Mouse (Mus musculus) megakaryocyte, embryonic 14.5 days (primary cell): ENCODE results near the gene Ntm. TPM values are rescaled to one million over a fixed set of nuclear protein-coding genes. Genes with fewer than 3 reads are reported as not detected.

Experiments
- H3K27me3 ChIP-seq: replicated peaks from 2 replicates; pipeline ENCODE3; 2012; ENCODE audit warnings: inconsistent platforms
- H3K36me3 ChIP-seq: replicated peaks from 2 replicates; pipeline ENCODE3; 2012; ENCODE audit warnings: low read length, inconsistent platforms, mixed read lengths
- H3K4me1 ChIP-seq: 2 replicates; pipeline ENCODE4 v1.6.1; 2012; ENCODE audit warnings: inconsistent platforms
- H3K4me3 ChIP-seq: replicated peaks from 2 replicates; pipeline ENCODE3; 2012; ENCODE audit warnings: moderate library complexity, mild to moderate bottlenecking, inconsistent platforms
- H3K9me3 ChIP-seq: 2 replicates; pipeline ENCODE4 v1.6.1; 2012; ENCODE audit warnings: inconsistent platforms
- FLI1 ChIP-seq: IDR thresholded peaks from 2 replicates; pipeline ENCODE4 v1.6.1; 2012; ENCODE audit warnings: low read length, inconsistent platforms, mixed read lengths
- GATA1 ChIP-seq: IDR thresholded peaks from 3 replicates; pipeline ENCODE4 v1.6.1; 2012; ENCODE audit warnings: mixed read lengths, low read length, inconsistent platforms, borderline replicate concordance
- polyA plus RNA-seq: library from polyadenylated mRNA; stranded (reverse); fragments of >175 nt; gene quantifications from 2 replicates; pipeline ENCODE4 v1.2.3, GENCODE M21; 2012; ENCODE audit warnings: low replicate concordance; ENCODE audit not compliant: insufficient read depth

Gene Ntm
- polyA plus RNA-seq, 1 experiment, result not detected

GRCm38 (mm10) chr9:29574548-29574947, 388.4 kb downstream of the Ntm start:
- Histone ChIP-seq H3K36me3 (no peaks in the 10 kb centered on the region), H3K4me1 (no peaks in the 10 kb centered on the region), H3K9me3 (peaks cover 7% of the 10 kb centered on the region; the same call in 1 of the 2 replicates), H3K27me3 (no peaks in the 10 kb centered on the region), H3K4me3 (no peak overlapping the region)
- TF ChIP-seq FLI1, result no peak
- TF ChIP-seq GATA1, result no peak

- Histone ChIP-seq H3K27me3 (no peaks in the 10 kb centered on the region), H3K9me3 (no peaks in the 10 kb centered on the region), H3K4me1 (no peaks in the 10 kb centered on the region), H3K36me3 (no peaks in the 10 kb centered on the region), H3K4me3 (no peak overlapping the region)
- TF ChIP-seq GATA1 (no peak), FLI1 (no peak)
These were observed 394.4 kb downstream of the Ntm start for GRCm38 (mm10) chr9:29568571-29568970.

DNA sequence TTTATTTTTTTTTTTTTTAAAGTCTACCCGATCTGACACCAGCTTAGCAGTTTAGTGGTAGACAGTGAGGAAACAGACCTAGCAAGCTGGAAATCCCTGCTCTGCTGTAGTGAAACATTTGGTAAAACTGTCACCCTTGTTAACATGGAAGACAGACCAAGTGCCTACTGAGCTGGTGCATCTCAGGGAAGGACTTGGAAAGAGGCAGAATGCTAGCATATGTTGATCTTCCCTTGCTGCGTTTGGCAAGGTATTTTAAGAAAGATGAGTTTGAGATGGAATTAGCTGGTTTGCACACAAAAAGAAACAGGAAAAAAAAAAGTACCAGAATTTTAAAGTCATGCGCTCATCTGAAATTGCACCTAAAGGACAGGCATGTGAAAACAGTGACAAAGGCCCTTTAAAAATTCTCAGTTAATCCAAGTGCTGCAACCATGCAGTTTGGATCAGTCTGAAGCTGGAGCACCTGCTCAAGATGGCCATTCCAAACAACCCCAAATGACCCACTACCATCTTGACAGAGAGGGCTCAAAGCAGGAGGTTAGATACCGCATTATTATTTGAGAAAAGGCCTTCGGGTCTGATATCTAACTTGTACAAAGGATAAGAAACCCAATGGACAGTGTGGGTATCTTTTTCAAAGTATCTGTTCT, 400.4 kb downstream of the Ntm start:
- Histone ChIP-seq H3K4me3 (no peak overlapping the region), H3K9me3 (no peaks in the 10 kb centered on the region), H3K27me3 (no peaks in the 10 kb centered on the region), H3K4me1 (no peaks in the 10 kb centered on the region), H3K36me3 (no peaks in the 10 kb centered on the region)
- no peak for TF ChIP-seq FLI1
- TF ChIP-seq GATA1, result no peak

DNA sequence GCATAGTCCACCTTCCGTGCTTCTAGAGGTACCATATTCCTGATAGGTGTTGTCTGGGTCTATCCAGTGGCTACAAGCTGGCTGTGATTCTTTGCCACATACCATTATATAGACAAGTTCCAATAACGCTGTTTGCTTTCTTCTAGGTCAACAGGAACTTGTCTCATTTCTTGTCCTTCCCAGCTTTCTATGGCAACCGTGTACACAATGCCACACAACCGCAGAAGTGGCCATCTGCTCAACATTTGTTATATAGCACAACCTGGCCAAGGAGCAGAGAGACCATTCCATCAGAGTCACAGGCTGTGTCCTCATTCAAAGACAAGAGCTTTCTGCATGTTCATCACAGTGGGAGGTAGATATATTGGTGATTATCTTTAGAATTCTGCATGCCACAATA, 404.0 kb downstream of the Ntm start:
- Histone ChIP-seq H3K9me3 (no peaks in the 10 kb centered on the region), H3K4me3 (no peak overlapping the region), H3K4me1 (no peaks in the 10 kb centered on the region), H3K36me3 (no peaks in the 10 kb centered on the region), H3K27me3 (no peaks in the 10 kb centered on the region)
- TF ChIP-seq GATA1 (no peak), FLI1 (no peak)

DNA sequence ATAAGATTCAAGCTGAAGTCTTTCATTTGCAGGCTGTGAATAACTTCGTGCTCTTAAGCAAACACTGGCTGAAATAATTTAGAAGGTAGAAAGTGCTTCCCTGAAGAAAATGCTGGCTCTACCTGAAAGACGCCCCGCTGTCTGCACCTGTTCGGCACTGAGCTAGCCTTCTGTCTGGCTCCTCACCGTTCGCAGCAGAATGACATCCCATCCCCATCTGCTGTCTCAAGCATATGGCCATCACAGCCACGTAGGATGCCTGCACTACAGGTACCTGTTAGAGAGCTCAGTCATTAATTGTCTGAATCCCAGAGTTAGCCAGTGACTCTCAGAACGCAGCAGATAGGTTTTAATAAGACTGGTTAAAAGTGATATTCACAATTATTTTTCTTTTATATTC, 412.4 kb downstream of the Ntm start:
- no peak overlapping the region for H3K4me3 ChIP-seq
- H3K4me1 ChIP-seq, result no peaks in the 10 kb centered on the region
- no peak for TF ChIP-seq GATA1
- TF ChIP-seq FLI1, result no peak
- H3K27me3 ChIP-seq, result no peaks in the 10 kb centered on the region
- no peaks in the 10 kb centered on the region for H3K36me3 ChIP-seq
- no peaks in the 10 kb centered on the region for H3K9me3 ChIP-seq

DNA sequence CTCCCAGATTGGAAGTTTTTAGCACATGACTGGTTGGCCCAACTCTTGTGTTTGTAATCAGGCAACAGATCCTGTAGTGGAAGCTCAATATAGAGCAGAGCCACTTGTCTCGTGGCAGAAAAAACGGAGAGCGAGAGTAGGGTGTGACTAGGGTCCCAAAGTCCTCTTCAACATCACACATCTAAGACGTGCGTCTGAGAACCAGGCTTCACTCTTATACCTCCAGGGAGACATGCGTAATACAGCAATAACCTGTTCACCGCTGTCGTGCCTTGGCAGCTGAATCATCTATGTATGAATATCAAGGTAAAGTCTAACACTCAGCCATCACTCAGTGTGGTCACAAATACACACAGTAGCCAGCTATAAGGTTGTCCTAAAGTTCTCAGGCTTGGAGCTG, 412.8 kb downstream of the Ntm start:
- H3K4me3 ChIP-seq, result no peak overlapping the region
- no peaks in the 10 kb centered on the region for H3K9me3 ChIP-seq
- TF ChIP-seq FLI1 (no peak), GATA1 (no peak)
- no peaks in the 10 kb centered on the region for H3K27me3 ChIP-seq
- no peaks in the 10 kb centered on the region for H3K4me1 ChIP-seq
- H3K36me3 ChIP-seq, result no peaks in the 10 kb centered on the region

DNA sequence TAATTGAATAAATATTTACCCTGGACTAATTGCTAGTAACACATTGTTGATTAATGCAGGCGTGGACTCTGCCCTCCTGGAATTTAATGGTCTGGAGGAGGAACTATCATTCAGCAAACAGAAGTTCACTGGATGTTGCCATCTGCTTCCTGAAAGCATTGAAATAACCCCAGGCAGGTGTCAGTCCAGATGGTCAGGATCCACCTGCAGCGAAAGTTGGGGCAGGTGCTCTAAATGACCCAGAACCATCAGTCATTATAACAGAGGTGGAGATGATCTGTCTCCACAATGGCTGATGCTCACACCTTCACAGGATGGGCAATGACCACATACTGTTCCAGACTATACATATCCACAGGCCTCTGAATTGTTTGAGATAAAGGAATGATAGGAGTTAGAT, 426.5 kb downstream of the Ntm start:
- TF ChIP-seq GATA1 (no peak), FLI1 (no peak)
- no peak overlapping the region for H3K4me3 ChIP-seq
- no peaks in the 10 kb centered on the region for H3K27me3 ChIP-seq
- no peaks in the 10 kb centered on the region for H3K4me1 ChIP-seq
- H3K36me3 ChIP-seq, result no peaks in the 10 kb centered on the region
- H3K9me3 ChIP-seq, result peaks cover 13% of the 10 kb centered on the region; the same call in 1 of the 2 replicates

DNA sequence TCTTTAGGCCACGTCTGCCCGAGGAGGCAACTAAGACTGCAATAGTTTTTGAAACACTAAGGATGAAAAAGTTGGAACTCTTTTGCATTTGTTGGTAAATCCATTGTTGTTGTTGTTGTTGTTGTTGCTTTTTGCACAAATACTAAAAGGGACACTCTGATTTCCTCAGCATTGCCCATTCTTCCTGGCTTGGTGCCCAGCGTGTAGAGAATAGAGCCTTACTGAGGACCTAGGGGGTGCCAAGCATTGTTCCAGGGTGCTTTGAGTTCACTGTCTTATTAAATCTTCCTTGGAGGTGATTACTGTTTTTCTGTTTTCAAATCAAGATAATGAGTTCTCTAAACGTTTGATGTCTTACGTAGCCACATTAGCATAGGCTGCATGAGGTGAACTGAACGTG, 428.2 kb downstream of the Ntm start:
- TF ChIP-seq GATA1 (no peak), FLI1 (no peak)
- H3K9me3 ChIP-seq, result peaks cover 13% of the 10 kb centered on the region; the same call in 1 of the 2 replicates
- no peaks in the 10 kb centered on the region for H3K27me3 ChIP-seq
- H3K36me3 ChIP-seq, result no peaks in the 10 kb centered on the region
- H3K4me3 ChIP-seq, result no peak overlapping the region
- no peaks in the 10 kb centered on the region for H3K4me1 ChIP-seq

GRCm38 (mm10) chr9:29534304-29534703, 428.6 kb downstream of the Ntm start:
- Histone ChIP-seq H3K36me3 (no peaks in the 10 kb centered on the region), H3K4me3 (no peak overlapping the region), H3K9me3 (peaks cover 13% of the 10 kb centered on the region; the same call in 1 of the 2 replicates), H3K4me1 (no peaks in the 10 kb centered on the region), H3K27me3 (no peaks in the 10 kb centered on the region)
- TF ChIP-seq GATA1 (no peak), FLI1 (no peak)

- Histone ChIP-seq H3K4me3 (no peak overlapping the region), H3K27me3 (no peaks in the 10 kb centered on the region), H3K9me3 (peaks cover 13% of the 10 kb centered on the region; the same call in 1 of the 2 replicates), H3K4me1 (no peaks in the 10 kb centered on the region), H3K36me3 (no peaks in the 10 kb centered on the region)
- no peak for TF ChIP-seq GATA1
- TF ChIP-seq FLI1, result no peak
These were observed 429.4 kb downstream of the Ntm start for GRCm38 (mm10) chr9:29533556-29533955.
